Mouse (Mus musculus) adrenal gland, adult 2 months (tissue): ENCODE measurements around the gene Rbbp4. TPM values are rescaled to one million over a fixed set of nuclear protein-coding genes. Genes with fewer than 3 reads are reported as not detected.
"Not testable (repeated sequence)": the region's sequence is repeated elsewhere in the genome, so short reads cannot be mapped to it uniquely, and the experiment has no call there.

ENCODE experiments used
- DNase-seq: peaks from one replicate; pipeline ENCODE4 v3.0.0; 2021
- long read RNA-seq: library from polyadenylated mRNA; stranded (forward); transcript quantifications from one replicate; pipeline ENCODE4 v2.0.0, GENCODE M21; 2021
- polyA plus RNA-seq: library from polyadenylated mRNA; depleted of rRNA; stranded (reverse); fragments of >200 nt; gene quantifications from 2 replicates; pipeline ENCODE4 v1.2.3, GENCODE M21; 2012; rRNA removed
- total RNA-seq, 2 experiments: library from RNA; stranded (reverse); gene quantifications; 2 replicates each; pipeline ENCODE4 v1.2.3; 2021

Gene Rbbp4
- total RNA-seq, result 100 to 1,000 TPM; 116 to 144 TPM
- 9.7 and 10.4 TPM in 2 replicates for polyA plus RNA-seq
- long read RNA-seq, full-length matches to known transcripts, result 3 of 17 reads
- long read RNA-seq, partial matches to known transcripts, result 2 of 17 reads
- long read RNA-seq, other reads (novel, unspliced or antisense), result 12 of 17 reads

DNA sequence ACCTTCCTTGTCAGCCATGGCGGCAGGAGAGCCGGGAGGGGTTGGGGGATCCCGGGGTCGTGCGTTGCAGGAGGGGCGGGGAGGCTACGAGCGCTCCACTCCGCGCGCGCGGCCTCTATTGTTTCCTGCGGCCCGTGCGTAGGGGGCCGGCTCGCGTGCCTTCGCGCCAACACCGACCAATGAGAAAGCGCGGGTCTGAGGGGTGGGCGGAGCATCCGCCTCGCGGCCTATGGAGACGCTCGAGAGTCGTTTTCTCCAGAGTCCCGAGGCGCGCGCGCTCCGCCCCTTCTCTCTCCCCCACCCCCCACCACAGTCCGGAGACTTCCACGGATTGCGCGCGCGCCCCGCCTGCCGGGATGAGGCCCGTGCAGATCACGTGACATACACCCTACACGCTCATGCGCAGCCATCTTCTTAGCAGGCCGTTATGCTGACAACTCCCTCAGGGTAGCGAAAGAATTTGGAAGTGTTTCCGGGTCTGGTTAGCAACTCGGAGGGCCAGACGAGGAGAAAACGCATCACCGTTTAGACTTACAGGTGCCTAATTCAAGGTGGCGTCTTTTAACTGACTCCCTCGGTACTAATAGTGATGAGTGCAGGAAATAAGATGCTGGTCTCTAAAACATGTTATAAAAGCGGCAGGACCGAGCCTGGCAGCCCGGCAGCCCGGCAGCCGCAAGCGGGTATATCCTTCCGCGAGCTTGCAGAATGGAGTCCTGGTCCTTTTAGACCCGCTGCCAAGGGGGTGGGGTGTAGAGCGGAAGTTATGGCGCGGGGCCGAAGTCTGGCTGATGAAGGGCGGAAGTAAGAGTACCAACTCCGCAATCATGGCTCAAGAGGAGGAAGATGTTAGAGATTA is at the start of gene Rbbp4, which contains the start of gene Zbtb8os:
Rbbp4 (minus strand) TSS at position 155 of the 859 bp plus-strand sequence.
Zbtb8os (plus strand) TSS at position 480 of the 859 bp plus-strand sequence.
- peak; percentile 99 for DNase-seq

DNA sequence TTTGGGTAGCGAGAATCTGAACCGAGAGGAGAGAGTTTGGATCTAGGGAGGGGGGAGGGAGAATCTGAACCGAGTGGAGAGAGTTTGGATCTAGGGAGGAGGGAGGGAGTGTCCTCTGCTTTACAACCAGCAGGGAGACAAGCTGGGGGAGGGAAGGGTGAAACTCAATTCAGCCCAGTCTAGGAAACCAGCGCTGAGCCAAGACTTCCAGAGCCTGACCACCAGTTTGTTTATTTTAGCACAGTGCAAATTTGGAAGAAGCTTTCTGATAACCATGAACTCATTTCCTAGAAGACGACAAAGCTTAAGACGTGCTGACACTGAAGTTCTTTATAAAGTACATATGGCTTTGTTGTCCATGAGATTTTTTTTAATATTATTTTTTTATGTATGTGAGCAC is 49.3 kb upstream of the Rbbp4 start:
- no peak for DNase-seq

DNA sequence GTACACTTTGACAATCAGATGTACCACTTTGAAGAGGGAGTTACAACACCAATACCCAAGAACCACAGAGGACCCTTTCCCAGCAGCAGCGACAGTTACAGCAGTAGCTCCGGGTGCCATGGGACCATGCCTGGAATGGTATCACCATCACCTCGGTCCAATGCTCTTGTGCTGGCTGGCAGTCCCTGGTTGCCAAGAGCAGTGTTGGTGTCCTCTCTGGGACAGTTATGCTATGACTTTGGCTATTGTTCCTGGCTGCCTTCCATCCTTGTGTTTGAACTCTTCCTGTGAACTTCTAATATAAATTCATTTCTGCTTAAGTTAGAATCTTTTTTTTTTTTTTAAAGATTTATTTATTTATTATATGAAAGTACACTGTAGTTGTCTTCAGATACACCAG is 48.4 kb upstream of the Rbbp4 start:
- no peak for DNase-seq

DNA sequence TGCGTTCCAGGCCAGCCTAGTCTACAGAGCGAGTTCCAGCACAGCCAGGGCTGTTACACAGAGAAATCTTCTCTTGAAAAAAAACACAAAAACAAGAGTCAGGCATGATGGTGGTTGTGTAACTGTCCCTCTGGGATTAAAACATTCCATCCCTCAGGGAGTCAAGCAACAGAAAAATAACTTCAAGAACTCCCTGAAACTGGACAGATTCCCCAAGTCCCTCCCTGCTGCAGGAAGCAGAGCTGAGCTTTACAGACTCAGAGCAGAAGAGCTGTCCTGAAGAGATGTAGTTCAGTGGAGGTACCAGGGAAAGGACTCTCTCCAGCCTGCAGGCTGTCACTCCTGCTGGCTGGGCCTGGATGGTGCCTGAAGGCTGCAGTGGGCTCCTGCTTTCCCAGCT is 47.3 kb upstream of the Rbbp4 start:
- no peak for DNase-seq

DNA sequence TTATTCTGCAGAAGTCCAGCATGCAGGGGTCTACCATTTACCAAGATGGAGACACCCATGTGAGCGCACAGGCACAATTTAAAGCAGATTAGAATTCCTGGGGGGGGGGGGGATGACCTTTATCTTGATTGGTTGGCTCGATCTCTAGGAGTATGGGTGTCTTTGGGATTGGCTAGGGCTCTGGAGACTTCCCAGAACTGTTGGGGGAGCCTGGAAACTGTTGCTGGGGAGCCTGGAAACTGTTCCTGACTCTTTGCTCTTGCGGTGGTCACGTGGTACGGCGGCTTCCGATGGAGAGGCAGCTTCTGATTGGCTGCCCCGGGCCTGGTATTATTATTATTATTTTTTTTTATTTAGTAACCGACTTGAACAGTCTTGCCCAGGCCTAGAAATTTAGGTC is 46.9 kb upstream of the Rbbp4 start:
- no peak for DNase-seq

DNA sequence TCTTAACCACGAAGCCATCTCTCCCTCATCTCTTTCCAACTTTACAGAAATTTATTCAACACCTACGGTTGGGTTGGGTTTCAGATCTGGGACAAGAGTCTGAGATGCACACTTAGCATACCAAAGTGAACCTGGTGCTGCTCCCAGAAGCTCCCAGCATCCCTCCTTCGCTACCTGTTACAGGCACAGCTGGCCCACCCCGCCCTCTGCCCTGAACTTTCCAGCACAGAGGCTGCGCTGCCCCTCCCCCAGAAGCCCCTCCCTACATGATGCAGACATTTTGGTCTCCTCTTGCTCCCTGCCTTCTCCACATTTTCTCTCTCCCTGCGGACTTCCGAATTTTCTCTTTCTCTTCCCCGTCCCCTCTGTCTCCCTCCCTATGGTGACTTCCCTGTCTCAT is 46.0 kb upstream of the Rbbp4 start:
- no peak for DNase-seq

DNA sequence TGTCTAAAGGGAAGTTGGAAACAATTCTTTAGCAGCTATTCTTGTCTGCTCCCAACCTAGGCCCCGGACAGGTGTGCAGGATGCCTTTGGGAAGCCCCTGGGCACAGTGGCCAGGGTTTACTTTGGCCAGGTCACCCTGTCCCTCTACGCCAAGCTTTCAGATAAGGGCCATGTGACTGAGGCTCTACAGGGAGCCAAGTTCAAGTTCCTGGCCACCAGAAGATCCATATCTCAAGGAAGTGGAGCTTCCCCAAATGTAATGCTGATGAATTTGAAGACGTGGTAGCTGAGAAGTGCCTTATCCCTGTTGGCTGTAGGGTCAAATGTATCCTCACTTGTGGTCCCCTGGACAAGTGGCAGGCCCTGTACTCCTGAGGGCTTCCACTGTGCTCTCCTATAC is 44.6 kb upstream of the Rbbp4 start:
- DNase-seq, result no peak

DNA sequence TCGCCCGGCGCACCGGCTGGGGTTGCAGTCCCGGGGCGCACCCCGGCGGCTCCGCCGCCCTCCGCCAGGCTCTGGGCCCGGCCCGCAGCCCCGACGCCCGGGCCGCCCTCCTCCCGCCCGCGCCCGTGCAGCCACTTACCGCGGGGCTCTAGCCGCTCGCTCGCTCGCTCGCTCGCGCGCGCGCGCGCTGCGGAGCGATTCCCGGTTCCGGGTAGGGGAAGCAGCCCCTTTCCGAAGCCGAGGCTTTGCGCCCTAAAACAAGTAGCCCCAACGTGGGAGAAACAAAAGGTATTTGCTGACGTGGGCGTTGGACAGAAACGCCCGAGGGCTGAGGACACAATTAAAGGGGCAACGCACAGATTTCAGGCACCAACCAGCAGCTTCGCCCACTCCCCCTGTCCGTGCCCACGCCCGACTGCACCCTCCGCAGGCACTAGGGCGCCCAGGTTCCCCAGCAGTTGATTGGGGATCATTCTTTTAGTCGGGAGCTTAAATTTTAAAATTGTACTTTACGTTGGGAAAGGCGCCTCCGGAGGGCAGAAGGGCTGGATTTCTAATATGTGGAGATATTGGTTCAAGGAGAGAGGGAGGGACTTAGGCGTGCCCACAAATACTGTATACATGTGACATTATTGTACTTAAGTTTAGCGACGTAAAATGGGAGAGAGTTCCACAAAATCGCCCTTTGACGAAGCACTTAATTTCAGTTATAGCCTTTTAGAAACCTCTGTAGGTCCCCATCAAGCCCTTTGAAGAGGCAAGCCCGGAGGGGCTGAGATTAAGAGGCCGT is 42.6 kb upstream of the Rbbp4 start, which contains the start of gene Zbtb8a:
Zbtb8a (minus strand) TSS at position 516 of the 790 bp plus-strand sequence.
- DNase-seq, result peak; percentile 73

DNA sequence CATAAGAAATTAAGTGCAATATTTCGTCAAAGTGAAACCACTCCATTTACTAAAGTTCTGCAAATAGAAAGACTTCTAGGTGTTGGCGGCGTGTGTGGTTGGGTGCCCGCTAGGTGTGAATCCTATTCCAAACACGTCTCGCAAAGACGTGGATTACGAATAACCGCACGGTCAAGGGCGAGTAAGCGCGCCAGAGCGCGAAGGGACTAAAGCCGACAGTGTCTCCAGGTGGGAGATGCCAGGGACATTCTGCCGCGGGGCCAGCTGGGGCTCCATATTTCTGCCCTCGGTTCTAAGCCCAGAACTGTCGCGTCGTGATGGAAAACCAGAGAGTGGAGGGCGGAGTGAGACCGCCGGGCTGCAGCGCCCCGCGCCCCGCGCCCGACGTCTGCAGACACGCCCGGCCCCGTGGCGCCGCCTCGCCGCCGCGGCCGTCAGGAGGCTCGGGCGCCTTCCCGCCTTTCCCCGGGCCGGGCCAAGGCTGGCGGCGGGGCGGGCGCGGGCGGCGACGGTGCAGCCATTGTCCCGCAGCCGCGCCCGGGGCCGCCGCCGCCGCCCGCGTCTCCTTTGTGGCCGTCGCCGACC is 41.9 kb upstream of the Rbbp4 start:
- peak; percentile 76 for DNase-seq

DNA sequence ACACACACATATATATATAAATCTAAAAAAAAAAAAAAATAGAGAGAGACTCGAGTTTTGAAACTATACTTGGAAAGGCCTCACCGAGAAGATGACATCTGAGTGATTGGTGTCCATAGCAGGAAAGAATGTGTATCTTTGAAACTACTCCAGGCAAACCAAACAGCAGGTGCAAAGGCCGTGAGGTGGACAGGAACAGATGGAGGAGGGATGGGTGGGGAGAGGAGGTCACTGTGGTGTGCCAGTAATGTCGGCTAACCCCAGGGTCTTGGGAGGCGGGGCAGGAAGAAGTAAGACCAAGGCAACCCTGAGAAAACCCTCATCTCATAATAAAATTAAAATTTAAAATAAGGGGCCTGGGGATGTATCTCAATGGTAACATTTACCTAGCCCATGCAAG is 40.7 kb upstream of the Rbbp4 start:
- DNase-seq, result no peak

DNA sequence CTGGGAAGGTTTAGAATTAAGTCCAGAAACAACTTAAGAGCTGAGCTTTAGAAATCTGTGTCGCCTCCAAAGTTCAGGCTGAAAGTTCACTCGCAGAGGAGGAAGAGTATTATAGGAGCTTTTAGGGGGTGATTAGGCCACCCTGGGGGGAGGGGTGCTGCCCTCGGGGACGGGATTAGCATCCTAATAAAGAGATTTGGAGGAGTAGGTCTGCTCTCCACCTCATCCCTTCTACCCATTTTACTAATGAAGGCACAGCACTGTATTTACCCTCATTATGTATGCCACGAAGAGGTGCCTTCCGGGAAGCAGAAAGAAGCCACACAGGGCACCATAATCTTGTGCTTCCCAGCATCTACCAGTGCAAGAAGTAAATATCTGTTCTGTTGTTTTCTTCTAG is 39.8 kb upstream of the Rbbp4 start:
- no peak for DNase-seq

DNA sequence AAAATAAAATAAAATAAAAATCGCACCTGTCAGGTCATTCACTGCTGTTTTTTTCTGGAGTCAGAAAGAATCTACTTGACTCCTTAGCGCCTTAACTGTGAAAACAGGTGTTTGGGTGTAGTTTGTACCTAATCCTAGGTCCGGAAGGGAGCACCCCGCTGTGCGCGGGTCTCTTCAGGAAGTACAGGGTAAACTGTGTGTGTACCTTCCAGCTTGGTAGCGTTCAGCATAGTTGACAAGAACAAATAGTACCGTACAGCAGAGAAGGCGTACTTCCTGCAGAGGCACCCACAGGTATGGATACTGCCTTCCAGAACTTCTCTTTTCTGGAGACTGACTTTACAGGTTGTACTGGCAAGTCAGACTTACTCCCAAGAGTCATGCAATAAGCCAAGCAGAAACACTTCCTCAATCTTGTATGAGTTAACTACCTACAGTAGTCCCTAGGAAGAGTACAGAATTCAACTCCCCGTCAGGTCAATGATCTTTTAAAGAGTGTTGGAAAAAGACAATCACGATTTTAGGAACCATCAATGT is 39.1 kb upstream of the Rbbp4 start:
- DNase-seq, result no peak

DNA sequence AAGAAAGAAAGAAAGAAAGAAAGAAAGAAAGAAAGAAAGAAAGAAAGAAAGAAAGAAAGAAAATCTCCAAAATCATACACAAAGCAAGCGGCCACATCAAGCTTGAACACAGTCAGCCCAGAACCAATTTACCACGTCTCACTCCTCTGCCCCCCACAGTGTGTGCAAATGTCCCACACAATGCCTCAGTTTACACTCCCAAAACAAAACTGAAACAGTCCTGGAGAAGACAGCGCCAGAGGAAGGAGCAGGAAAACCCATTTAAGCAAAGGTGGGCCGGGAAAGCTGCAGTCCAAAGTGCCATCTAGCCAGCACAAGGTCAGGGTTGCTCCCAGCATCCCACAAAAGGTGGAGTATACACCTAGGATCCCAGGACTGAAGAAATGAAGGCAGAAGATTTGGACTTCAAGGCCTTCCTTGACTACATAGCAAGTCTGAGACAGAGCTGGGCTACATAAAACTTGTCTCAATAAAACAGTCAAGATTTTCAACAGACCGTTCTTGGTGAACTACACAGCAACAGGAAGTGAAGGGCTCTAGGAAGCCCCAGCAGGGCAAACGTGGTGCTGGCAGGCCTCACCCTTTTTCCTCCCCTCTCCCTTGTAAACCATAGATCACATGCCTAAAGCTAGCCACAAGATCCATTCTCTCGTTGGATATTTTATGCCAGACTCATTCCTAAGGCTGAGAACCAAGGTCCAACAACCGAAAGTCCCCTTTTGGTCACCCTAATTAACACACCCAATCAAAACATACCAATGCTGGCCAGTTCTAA is 38.2 kb upstream of the Rbbp4 start:
- no peak for DNase-seq

DNA sequence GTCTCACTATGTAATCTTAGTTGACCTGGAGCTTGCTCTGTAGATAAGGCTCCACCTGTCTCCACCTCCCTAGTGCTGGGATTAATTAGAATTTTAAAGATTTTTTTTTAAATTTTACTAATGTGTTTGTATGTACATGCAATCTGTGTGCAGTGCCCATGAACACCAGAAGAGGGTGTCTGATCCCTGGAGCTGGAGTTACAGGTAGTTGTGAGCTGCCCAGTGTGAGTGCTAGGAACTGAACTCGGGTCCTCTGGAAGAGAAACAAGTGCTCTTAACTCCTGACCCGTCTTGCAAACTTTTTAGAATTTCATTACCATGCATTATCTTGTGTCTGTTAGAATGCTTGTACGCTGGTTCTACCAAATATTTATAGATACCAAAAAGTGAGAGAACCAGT is 36.2 kb upstream of the Rbbp4 start:
- DNase-seq, result no peak

DNA sequence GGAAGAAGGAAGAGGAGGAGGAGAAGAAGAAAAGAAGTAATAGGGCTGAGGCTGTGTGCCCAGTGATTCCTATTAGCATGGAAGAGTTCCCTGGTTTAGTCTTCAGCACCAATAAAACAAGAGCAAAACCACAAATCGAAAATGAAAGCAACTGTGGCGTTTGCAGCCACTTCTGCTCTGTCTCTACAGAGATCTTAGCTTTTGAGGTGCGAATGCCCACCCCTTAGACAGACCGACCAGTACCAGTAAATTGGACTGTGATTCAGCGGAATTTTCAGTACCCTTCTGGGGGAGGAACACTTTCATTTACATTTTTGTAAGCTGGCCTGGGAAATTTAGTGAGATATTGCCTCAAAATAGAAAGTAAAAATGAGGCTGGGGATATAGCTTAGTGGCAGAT is 30.1 kb upstream of the Rbbp4 start:
- no peak for DNase-seq

DNA sequence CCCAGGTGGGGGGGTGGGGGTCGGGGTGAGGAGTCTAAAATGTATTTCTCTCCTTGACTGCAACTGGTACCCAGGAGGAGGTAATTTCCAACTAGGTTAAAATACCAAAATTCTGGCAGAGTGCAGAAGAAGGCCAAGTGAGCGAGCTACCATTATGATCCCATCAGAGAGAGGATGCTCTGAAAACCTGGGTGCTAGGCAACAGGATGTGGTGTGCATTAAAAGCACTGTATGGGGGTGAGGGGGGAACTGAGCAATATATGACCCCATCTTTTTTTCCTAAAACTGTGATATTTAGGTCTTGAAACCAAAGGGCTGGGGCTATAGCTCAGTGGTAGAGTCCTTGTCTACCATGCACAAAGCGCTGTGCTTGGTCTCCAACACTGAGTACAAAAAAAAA is 29.2 kb upstream of the Rbbp4 start:
- no peak for DNase-seq

DNA sequence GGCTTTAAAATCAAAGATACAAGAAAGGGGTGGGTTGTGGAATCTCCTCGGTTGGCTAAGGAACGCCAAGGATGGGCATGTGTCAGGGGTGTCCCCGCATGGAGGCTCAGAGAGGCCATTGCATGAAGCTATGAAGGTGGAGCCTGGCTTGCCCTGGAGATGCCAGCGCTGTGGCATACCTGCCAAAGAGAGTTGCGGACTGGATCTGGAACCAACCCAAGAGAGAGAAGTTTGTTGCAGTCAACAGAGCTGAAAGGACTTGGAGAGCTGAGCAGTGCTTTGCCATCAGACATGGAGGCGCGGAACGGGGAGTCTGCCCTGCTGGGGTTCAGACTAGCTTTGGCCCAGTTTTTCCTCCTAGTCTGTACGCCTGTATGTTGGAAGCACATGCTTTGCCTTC is 28.3 kb upstream of the Rbbp4 start:
- peak; percentile 18 for DNase-seq

DNA sequence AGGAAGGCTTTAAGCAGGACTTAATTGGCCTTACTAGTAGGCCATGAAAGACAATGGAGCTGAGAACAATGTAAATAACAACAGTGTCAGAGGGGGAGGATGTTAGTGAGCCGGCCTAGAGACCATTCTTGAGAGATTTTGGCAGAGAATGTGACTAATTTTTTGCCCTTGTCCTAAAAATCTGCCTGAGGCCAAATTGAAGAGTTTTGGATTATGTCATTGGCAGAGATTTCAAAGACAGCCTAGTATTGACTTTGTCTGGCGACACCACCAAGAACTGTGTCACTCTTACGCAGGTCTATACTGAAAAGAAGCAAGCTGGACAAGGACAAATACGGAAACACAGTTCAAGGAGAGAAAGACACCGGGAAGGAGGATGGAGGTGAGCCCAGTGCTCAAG is 27.6 kb upstream of the Rbbp4 start:
- DNase-seq, result peak; percentile 23

DNA sequence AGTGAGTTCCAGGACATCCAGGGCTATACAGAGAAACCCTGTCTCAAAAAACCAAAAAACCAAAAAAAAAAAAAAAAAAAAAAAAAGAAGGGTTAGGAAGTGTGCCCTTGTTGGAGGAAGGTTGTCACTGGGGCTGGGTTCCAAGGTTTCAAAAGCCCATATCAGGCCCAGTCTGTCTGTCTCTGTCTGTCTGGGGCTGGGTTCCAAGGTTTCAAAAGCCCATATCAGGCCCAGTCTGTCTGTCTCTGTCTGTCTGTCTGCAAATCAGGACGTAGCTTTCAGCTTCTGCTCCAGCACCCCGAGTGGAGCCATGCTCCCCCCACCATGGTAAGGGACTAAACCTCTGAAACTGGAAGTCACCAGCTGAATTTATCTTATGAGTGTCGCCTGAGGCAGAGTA is 27.1 kb upstream of the Rbbp4 start:
- DNase-seq, result not testable (repeated sequence)

DNA sequence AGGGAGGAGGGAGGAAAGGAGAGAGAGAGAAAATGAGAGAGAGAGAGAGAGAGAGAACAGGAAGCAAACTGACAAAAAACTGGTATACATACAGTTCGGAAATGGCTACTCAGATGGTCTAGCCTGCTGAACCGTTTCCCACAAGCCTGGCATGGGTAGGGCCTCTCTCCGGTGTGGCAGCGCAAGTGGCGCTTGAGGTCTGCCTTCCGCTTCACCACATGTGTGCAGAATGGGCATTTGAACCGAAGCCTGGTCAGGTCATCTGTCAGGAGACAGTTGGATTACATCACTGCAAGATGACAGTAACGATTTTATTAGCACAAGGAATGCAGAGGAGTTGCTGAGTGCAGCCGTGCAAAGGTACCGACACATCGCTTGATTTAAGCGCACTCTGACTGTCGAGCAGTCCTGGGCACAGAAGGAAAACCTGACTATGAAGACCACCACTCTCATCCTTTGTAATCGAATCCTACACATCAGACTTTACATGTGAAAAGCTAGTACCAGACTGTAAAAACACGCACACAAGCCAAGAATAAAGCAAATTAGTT is 22.5 kb upstream of the Rbbp4 start:
- DNase-seq, result no peak

DNA sequence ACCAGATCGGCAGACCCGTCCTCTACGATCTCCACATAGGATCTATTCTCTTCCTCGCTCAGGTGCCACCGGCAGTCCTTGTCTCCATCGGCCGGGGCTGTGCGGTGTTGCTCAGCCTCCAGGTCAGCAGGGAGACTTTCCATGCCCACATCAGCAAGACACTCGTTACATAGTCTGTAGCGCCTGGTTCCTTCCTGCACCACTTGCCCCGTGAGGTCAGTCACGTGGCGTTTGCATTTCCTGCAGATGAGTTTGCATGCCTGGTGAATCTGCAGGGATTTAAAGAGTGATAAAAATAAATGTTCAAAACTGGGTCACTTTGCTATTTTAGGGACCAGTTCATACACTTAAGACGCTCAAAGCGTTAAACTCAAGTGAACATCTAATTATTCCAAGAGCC is 19.1 kb upstream of the Rbbp4 start:
- no peak for DNase-seq
